In the genomic region with DNA sequence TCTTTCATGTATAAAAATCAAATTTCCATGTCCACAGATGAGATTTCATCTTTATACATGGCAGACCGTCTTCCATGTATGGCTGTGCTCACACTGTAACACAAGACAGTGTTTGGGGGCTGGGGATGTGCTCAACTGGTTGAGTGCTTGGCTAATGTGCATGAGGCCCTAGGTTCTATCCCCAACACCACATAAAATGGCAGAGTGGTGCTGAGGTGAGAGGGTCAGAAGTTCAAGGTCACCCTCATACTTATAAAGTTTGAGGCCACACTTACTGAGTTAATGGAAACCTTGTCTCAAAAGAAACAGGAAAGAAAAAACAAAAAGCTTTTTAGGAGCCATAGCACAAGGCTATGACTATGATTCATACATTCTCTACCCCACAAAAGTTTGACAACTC, we compare ENCODE assay signal across 17 mouse cellular contexts.
"Had no signal": no experiment of that assay in that cellular context is flagged by ENCODE, and none has a peak within 500 bp of the region (broad histone marks: within the 10 kb centered on the region; RNA-seq: fewer than 3 reads in every experiment).

No protein-coding gene starts in this region.

- H3K4me2 ChIP-seq: lung, embryonic 15.5 days; midbrain, embryonic 13.5 days; midbrain, embryonic 15.5 days; neural tube, embryonic 12.5 days; stomach, embryonic 15.5 days had no signal

- H3K4me3 ChIP-seq: lung, embryonic 15.5 days; megakaryocyte, embryonic 14.5 days; midbrain, embryonic 13.5 days; midbrain, embryonic 15.5 days; neural tube, embryonic 12.5 days; stomach, embryonic 15.5 days had no signal

- H3K27me3 ChIP-seq: lung, embryonic 15.5 days; megakaryocyte, embryonic 14.5 days; midbrain, embryonic 13.5 days; midbrain, embryonic 15.5 days; neural tube, embryonic 12.5 days; stomach, embryonic 15.5 days had no signal

- DNase-seq: liver, postnatal 0 days; lung, adult 2 months; lung, postnatal 14 days; lung, postnatal 36 days; right cerebral cortex, postnatal 14 days; thymus, adult 2 months; thymus, postnatal 25 days; thymus, postnatal 4 days had no signal

- H3K9me3 ChIP-seq: lung, embryonic 15.5 days; midbrain, embryonic 13.5 days; midbrain, embryonic 15.5 days; neural tube, embryonic 12.5 days; stomach, embryonic 15.5 days had no signal

- H3K27ac ChIP-seq: lung, embryonic 15.5 days; macrophage; midbrain, embryonic 13.5 days; midbrain, embryonic 15.5 days; neural tube, embryonic 12.5 days; stomach, embryonic 15.5 days; stomach, postnatal 0 days had no signal

- H3K36me3 ChIP-seq: lung, embryonic 15.5 days; midbrain, embryonic 13.5 days; midbrain, embryonic 15.5 days; neural tube, embryonic 12.5 days; stomach, embryonic 15.5 days had no signal

- H3K4me1 ChIP-seq: lung, embryonic 15.5 days; midbrain, embryonic 15.5 days; neural tube, embryonic 12.5 days had no signal

- H3K9ac ChIP-seq: liver, postnatal 0 days; lung, embryonic 15.5 days; midbrain, embryonic 13.5 days; midbrain, embryonic 15.5 days; neural tube, embryonic 12.5 days; stomach, embryonic 15.5 days had no signal

- ATAC-seq: liver, postnatal 0 days; lung, postnatal 0 days; midbrain, embryonic 13.5 days; midbrain, embryonic 15.5 days had no signal
